Mouse (Mus musculus): ENCODE results near the gene Srrt. TPM values are rescaled to one million over a fixed set of nuclear protein-coding genes. Genes with fewer than 3 reads are reported as not detected.

Gene Srrt
- 10 to 100 TPM; 30.0 to 37.2 (median 34.0) TPM for total RNA-seq (2022)

- DNase-seq (ENCODE audit: low spot score in 2 of 2), result peak; percentile 74 to 85
These were observed at the start of gene Srrt for GRCm38 (mm10) chr5:137307071-137307912. Gene Srrt, minus strand, starts transcription at chr5:137307674.

DNA sequence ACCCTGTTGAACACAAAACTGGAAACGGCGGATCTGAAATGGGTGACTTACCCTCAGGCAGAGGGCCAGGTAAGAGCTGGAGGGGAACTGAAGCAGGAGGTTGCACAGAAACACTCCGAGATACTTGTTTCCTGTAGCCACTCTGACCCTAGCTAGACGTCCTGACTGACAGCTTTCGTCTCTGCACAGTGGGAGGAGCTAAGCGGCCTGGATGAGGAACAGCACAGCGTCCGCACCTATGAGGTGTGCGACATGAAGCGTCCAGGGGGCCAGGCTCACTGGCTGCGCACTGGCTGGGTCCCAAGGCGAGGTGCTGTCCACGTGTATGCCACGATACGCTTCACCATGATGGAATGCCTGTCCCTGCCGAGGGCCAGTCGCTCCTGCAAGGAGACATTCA is 46.6 kb upstream of the Srrt start:
- no peak for DNase-seq (ENCODE audit: low spot score in 2 of 2)

- DNase-seq (ENCODE audit: low spot score in 2 of 2), result no peak
These were observed 44.8 kb upstream of the Srrt start for GRCm38 (mm10) chr5:137352011-137352975.

- no peak for DNase-seq (ENCODE audit: low spot score in 2 of 2)
These were observed 43.9 kb upstream of the Srrt start for GRCm38 (mm10) chr5:137351394-137351793.

GRCm38 (mm10) chr5:137351058-137351380 is 43.5 kb upstream of the Srrt start:
- no peak for DNase-seq (ENCODE audit: low spot score in 2 of 2)

- no peak for DNase-seq (ENCODE audit: low spot score in 2 of 2)
These were observed 43.0 kb upstream of the Srrt start for GRCm38 (mm10) chr5:137350205-137351057.

DNA sequence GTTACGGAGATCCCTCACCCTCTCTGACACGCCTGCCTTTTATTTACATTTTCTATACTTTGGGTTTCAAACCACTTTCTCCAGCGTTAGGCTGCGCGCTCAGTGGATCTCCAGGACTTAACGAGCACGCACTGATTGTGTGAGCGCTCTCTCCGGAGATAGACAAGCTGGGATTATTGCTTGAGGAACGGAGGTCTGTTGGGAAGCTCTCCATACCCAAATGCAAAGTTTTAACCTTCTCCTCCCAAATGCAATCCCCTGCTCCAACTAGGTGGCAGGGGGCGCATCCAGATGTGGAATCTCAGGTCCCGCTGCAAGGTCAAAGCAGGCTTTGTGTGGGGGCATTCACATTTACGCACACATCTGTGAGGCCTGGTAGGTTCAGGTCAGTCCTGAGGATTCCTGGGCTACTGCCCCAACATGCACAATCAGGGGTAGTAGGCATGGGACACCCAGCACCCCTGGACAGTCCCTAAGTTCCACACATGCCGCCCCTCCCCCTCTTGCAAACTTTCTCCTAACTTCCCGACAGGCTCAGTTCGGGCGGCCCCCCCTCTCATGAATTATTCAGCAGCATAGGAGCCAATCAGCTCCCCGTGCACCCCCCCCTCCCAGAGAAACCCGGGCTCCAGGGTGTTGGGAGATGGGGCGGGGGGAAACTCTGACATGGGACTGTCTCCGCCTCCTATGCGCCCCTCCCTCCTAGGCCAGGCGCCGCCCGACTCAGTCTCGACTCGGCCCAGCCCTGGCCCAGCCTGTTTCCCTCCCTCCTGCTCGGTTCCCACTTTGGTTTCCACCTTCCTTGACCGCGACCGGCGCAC is 42.1 kb upstream of the Srrt start, which contains the start of gene Ephb4:
Gene Ephb4, plus strand, starts transcription at position 726 of the 821 bp plus-strand sequence.
- peak; percentile 78 to 90 for DNase-seq (ENCODE audit: low spot score in 2 of 2)

DNA sequence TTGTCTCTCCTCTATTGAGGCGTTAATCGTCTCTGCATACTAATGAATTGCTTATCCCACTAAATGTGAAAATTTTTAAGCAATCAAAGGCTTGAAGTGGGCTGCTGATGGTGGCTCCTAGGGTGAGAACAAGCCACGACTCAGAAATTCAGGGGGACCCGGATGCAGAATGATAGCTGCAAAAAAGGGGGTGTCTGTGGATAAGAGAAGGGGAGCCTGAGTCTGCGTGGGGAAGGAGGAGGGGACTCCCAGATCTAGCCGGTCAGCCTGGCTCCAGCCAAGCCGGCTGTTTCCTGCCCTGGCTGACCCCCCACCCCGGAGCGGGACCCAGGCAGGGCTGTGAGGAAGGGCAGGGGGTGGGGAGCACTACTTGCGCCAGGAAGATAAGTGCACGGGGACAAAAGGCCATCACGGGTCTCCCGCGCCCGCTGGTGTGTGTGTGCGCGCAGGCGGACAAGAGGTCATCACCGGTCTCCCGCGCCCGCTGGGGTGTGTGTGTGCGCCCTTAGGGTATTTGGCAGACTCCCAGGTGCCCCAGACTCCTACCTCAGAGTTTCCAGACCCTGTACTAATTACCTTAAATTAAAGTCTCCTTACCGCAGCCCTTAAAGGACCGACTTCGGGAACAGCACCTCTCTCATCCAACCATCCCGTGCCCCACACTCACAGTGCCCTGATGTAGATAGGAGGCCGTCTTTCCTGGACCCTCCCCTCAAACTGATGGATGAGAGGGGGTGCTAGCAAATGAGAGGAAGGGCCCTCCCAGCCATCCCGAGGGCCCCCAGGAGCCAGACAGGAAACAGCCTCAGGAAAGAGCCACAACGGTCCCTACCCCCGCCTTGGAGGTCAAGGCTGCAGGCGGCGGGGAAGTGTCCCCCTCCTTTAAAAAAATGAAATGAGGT is 41.3 kb upstream of the Srrt start:
- DNase-seq (ENCODE audit: low spot score in 2 of 2), result peak in 1 of 2 experiments; percentile 21

GRCm38 (mm10) chr5:137347856-137348255 is 40.4 kb upstream of the Srrt start:
- no peak for DNase-seq (ENCODE audit: low spot score in 2 of 2)

DNA sequence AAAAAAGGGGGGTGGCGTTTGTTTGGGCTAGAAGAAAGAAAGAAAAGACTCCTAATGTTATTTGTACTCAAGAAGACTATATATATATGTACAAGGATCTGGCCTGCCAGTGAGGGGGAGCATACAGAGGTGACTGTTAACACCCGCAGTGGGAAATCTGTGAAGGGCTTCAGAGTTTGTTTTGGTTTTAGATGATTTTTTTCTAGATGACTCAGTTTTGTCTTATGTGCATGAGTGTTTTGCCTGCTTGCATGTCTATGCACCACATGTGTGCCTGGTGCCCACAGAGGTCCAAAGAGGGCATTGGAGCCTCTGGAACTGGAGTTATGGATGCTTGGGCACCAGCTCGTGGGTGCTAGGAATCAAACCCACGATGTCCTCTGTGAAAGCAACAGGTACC is 39.5 kb upstream of the Srrt start:
- DNase-seq (ENCODE audit: low spot score in 2 of 2), result no peak

- DNase-seq (ENCODE audit: low spot score in 2 of 2), result no peak
These were observed 38.9 kb upstream of the Srrt start for GRCm38 (mm10) chr5:137346388-137346787.

- no peak for DNase-seq (ENCODE audit: low spot score in 2 of 2)
These were observed 38.3 kb upstream of the Srrt start for GRCm38 (mm10) chr5:137345821-137346220.

- no peak for DNase-seq (ENCODE audit: low spot score in 2 of 2)
These were observed 36.4 kb upstream of the Srrt start for GRCm38 (mm10) chr5:137343869-137344268.

DNA sequence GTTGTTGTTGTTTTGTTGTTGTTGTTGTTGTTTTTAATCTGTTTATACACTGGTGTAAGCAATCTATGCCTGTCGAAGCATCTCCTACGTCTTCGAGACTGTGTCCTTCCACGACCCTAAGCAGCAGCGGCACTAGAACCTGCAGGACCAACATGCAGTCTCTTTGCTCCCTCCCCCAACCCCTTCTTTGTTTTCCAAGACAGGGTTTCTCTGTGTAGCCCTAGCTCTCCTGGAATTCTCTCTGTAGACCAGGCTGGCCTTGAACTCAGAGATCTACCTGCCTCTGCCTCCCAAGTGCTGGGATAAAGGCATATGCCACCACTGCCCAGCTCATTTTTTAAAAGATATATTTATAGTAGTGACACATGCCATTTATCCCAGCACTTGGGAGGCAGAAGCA is 35.9 kb upstream of the Srrt start:
- no peak for DNase-seq (ENCODE audit: low spot score in 2 of 2)

DNA sequence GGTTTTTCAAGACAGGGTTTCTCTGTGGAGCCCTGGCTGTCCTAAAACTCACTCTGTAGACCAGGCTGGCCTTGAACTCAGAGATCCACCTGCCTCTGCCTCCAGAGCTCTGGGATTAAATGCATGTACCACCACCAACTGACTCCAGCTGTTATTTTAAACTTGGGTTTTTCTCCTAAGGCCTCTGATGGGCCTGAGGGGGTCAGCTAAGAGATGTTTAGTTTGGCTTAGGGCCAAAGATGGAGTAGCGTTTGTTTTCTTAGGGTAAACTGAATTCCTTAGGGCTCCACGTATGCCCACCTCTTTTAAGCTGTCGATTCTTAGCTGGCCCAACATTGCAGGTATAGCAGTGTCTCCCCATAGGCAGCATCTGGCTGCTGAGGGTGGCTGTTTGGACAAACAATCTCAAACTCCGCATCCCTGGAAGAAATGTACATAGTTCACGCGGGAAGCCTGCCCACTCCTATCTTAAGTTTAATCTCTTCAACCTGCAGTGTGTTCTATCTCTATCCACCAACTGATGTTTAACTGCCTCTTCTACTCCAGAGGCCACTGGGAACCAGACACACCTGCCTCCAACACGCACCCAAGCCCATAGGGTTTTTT is 35.0 kb upstream of the Srrt start:
- DNase-seq (ENCODE audit: low spot score in 2 of 2), result no peak

GRCm38 (mm10) chr5:137340222-137340621 is 32.7 kb upstream of the Srrt start:
- DNase-seq (ENCODE audit: low spot score in 2 of 2), result no peak

DNA sequence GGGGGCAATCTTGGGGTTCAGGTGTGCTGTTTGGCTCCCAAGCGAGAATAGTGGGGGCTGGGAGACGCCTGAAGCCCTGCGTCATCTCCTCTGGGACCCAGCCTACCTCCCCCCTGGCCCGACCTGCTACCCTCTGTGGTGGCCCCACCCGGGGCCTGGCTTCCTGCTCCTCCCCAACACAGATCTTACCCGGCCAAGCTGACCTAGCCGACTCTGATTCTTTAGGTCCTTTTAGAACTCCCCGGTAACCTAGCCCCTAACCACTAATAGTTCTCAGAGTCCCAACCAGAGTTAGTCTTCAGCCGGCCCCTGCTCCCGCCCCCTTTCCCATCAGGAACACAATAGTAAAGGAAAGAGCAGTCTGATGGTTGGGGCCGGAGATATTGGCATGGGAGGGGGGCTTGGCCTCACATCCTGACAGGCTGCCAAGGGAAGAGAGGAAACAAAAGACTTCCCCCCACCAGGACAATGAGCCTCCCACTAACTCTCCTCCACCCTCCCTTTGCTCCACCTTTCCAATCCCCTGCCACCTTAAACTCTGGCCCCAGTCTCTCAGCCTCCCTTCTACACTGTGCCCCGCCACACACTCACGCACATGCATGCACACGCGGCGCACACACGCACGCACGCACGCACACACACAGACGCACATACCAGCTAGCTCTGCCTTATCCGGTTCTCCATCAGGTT is 32.0 kb upstream of the Srrt start:
- DNase-seq (ENCODE audit: low spot score in 2 of 2), result peak in 1 of 2 experiments; percentile 32

- DNase-seq (ENCODE audit: low spot score in 2 of 2), result peak; percentile 36 to 39
These were observed 31.3 kb upstream of the Srrt start for GRCm38 (mm10) chr5:137338663-137339289.
